Mouse (Mus musculus) midbrain, embryonic 15.5 days (tissue): ENCODE results near the gene Shmt2. TPM values are rescaled to one million over a fixed set of nuclear protein-coding genes. Genes with fewer than 3 reads are reported as not detected.
A peak's percentile ranks its signal among the peaks of the same experiment; 100 is the strongest.

Source experiments
- ATAC-seq: fragments of 200-750 bp; cut with Nextera tagmentation; replicated peaks from 2 replicates; pipeline ENCODE4 v1.8.0; 2017; ENCODE audit warnings: moderate TSS enrichment
- H3K27ac ChIP-seq: fragments of 300-500 bp; sonication (generic); 2 replicates; pipeline ENCODE4 v1.5.1; 2015; ENCODE audit warnings: mild to moderate bottlenecking, inconsistent platforms
- H3K27me3 ChIP-seq: fragments of 300-500 bp; sonication (generic); replicated peaks from 2 replicates; pipeline ENCODE4 v1.6.1; 2015; ENCODE audit warnings: inconsistent platforms
- H3K36me3 ChIP-seq: fragments of 300-500 bp; sonication (generic); replicated peaks from 2 replicates; pipeline ENCODE4 v1.6.1; 2015; ENCODE audit warnings: inconsistent platforms
- H3K4me1 ChIP-seq: fragments of 300-500 bp; sonication (generic); 2 replicates; pipeline ENCODE4 v1.6.1; 2015; ENCODE audit warnings: inconsistent platforms
- H3K4me2 ChIP-seq: fragments of 300-500 bp; sonication (generic); 2 replicates; pipeline ENCODE4 v1.6.1; 2015; ENCODE audit warnings: inconsistent platforms, mild to moderate bottlenecking, moderate library complexity
- H3K4me3 ChIP-seq: fragments of 300-500 bp; sonication (generic); 2 replicates; pipeline ENCODE4 v1.5.1; 2015; ENCODE audit warnings: mild to moderate bottlenecking, inconsistent platforms
- H3K9ac ChIP-seq: fragments of 300-500 bp; sonication (generic); 2 replicates; pipeline ENCODE4 v1.6.1; 2015; ENCODE audit warnings: mild to moderate bottlenecking, inconsistent platforms
- H3K9me3 ChIP-seq: fragments of 300-500 bp; sonication (generic); 2 replicates; pipeline ENCODE4 v1.6.1; 2016; ENCODE audit warnings: inconsistent platforms
- WGBS: fragments of 180-500 bp; shearing (Covaris S2); methylation state at CpG from one replicate; pipeline ENCODE4 v1.1.7; 2015; ENCODE audit warnings: mixed read lengths; 5-methylcytosine and 5-hydroxymethylcytosine counted together
- polyA plus RNA-seq: library from polyadenylated mRNA; unstranded; fragments of >200 nt; fragmentation: Nextera tagmentation; extraction: Ambion mirVana; gene quantifications from 2 replicates; pipeline ENCODE4 v1.2.1, GENCODE M21; 2015

Gene Shmt2
- polyA plus RNA-seq, 1 experiment from 2014 or later, result 49.4 TPM

- Histone ChIP-seq H3K27ac (peak overlapping the region; percentile 75), H3K36me3 (no peaks in the 10 kb centered on the region), H3K4me3 (peak overlapping the region; percentile 31), H3K9ac (peak overlapping the region; percentile 33; the same call in 1 of the 2 replicates), H3K27me3 (peaks cover 52% of the 10 kb centered on the region), H3K4me2 (peak overlapping the region; percentile 84), H3K9me3 (no peaks in the 10 kb centered on the region), H3K4me1 (peaks cover 94% of the 10 kb centered on the region)
- no peak for ATAC-seq
- 4% methylated on average over 20 of the region's 25 CpGs for WGBS
Observed at GRCm38 (mm10) chr10:127530945-127531344, 8.7 kb upstream of the Shmt2 start.

DNA sequence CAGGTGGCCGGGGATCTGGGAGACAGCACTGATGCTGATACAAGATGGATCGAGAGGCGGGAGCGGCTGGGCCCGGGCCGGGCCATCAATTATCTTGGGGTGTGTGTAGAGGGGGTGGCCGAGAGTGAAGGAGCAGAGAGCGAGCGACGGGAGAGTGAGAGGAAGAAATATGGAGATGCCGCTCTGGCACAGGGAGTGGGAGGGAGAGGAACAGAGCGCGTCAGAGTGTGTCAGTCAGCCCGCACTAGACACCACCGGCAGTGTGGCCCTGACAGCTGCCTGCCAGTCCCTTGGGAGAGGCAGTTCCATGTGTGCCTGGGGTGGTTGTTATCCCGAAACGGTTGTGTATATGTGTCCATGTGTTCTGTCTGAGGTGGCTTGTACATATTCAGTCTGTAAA is 5.2 kb upstream of the Shmt2 start:
- ATAC-seq, result peak; percentile 12; the same call in 1 of the 2 replicates
- H3K9ac ChIP-seq, result peak overlapping the region; percentile 14; the same call in 1 of the 2 replicates
- peak overlapping the region; percentile 75 for H3K27ac ChIP-seq
- H3K4me3 ChIP-seq, result peak overlapping the region; percentile 19
- no peaks in the 10 kb centered on the region for H3K36me3 ChIP-seq
- peaks cover 77% of the 10 kb centered on the region for H3K4me1 ChIP-seq
- H3K4me2 ChIP-seq, result peak overlapping the region; percentile 84
- no peaks in the 10 kb centered on the region for H3K9me3 ChIP-seq
- WGBS, result 4% methylated on average over 17 of the region's 17 CpGs
- peaks cover 32% of the 10 kb centered on the region for H3K27me3 ChIP-seq

GRCm38 (mm10) chr10:127526681-127527080 is 4.4 kb upstream of the Shmt2 start:
- peaks cover 74% of the 10 kb centered on the region for H3K4me1 ChIP-seq
- H3K27ac ChIP-seq, result peak overlapping the region; percentile 75
- no peak overlapping the region for H3K9ac ChIP-seq
- H3K9me3 ChIP-seq, result no peaks in the 10 kb centered on the region
- under 1% methylated on average over 26 of the region's 26 CpGs for WGBS
- H3K27me3 ChIP-seq, result peaks cover 29% of the 10 kb centered on the region
- H3K36me3 ChIP-seq, result no peaks in the 10 kb centered on the region
- peak overlapping the region; percentile 84 for H3K4me2 ChIP-seq
- no peak for ATAC-seq
- H3K4me3 ChIP-seq, result peak overlapping the region; percentile 16

DNA sequence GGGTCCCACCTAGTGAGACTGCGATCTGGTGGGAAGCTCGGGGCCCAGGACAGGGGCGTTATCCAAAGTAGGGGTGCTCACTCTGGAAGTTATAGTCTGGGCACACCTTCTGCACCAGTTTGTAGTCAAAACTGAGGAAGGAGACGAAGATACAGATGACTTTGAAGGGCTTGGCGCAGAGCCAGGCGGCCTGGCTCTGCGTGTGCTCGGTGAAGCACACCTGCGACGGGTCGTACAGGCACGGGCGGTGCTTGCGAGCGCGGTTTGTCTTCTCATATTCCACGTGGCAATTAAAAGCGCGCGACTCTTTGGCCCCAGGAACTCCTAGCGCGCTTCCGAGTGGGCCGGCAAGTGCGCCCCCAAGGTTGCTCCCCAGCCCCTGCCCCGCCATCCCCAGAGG is 3.8 kb upstream of the Shmt2 start:
- no peak overlapping the region for H3K9ac ChIP-seq
- peaks cover 75% of the 10 kb centered on the region for H3K4me1 ChIP-seq
- WGBS, result 6% methylated on average over 26 of the region's 26 CpGs
- no peaks in the 10 kb centered on the region for H3K9me3 ChIP-seq
- H3K4me2 ChIP-seq, result peak overlapping the region; percentile 84
- peak overlapping the region; percentile 16; the same call in 1 of the 2 replicates for H3K4me3 ChIP-seq
- no peak for ATAC-seq
- peak overlapping the region; percentile 75; the same call in 1 of the 2 replicates for H3K27ac ChIP-seq
- H3K36me3 ChIP-seq, result no peaks in the 10 kb centered on the region
- peaks cover 29% of the 10 kb centered on the region for H3K27me3 ChIP-seq

GRCm38 (mm10) chr10:127524646-127525255 is 2.5 kb upstream of the Shmt2 start:
- Histone ChIP-seq H3K27ac (peak overlapping the region; percentile 1), H3K9me3 (no peaks in the 10 kb centered on the region), H3K4me1 (peaks cover 71% of the 10 kb centered on the region), H3K9ac (no peak overlapping the region; the same call in 1 of the 2 replicates), H3K36me3 (no peaks in the 10 kb centered on the region), H3K27me3 (peaks cover 24% of the 10 kb centered on the region), H3K4me3 (no peak overlapping the region), H3K4me2 (peak overlapping the region; percentile 16; the same call in 1 of the 2 replicates)
- WGBS, result 3% methylated on average over 23 of the region's 23 CpGs
- no peak for ATAC-seq

DNA sequence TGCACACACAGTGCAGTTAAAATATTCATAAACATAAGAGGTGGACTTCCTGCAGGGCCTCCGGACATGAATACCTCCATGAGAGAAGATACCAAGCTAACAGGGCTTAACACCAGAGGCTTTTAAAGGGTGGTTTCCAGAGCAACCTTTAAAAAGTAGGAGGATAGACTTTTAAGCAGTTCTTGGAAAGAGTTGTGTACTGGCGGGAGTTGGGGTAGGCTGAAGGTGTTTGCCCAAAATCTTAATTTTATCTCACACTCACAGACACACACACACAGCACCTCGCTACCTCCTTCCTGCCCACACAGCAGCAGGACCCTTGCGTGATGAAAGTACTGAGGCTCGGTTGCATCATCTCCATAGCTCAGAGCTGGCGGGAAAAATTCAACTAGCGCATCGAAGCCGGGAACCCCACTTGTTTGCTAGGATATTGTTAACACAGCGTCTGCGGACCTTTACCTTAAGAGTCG is 598 bp downstream of the Shmt2 start:
- peaks cover 6% of the 10 kb centered on the region; the same call in 1 of the 2 replicates for H3K27me3 ChIP-seq
- H3K9ac ChIP-seq, result peak overlapping the region; percentile 46
- no peak overlapping the region for H3K27ac ChIP-seq
- ATAC-seq, result peak; percentile 16
- H3K9me3 ChIP-seq, result no peaks in the 10 kb centered on the region
- H3K36me3 ChIP-seq, result no peaks in the 10 kb centered on the region
- peak overlapping the region; percentile 56 for H3K4me3 ChIP-seq
- H3K4me1 ChIP-seq, result peaks cover 49% of the 10 kb centered on the region
- H3K4me2 ChIP-seq, result peak overlapping the region; percentile 90
- 10% methylated on average over 12 of the region's 12 CpGs for WGBS

GRCm38 (mm10) chr10:127520714-127521357 is 1.4 kb downstream of the Shmt2 start:
- WGBS, result 83% methylated on average over 20 of the region's 20 CpGs
- Histone ChIP-seq H3K4me1 (peaks cover 49% of the 10 kb centered on the region), H3K27ac (no peak overlapping the region), H3K9ac (no peak overlapping the region), H3K4me3 (no peak overlapping the region), H3K27me3 (peaks cover 8% of the 10 kb centered on the region; the same call in 1 of the 2 replicates), H3K36me3 (no peaks in the 10 kb centered on the region), H3K4me2 (peak overlapping the region; percentile 90), H3K9me3 (no peaks in the 10 kb centered on the region)
- no peak for ATAC-seq

- Histone ChIP-seq H3K9me3 (no peaks in the 10 kb centered on the region), H3K4me3 (no peak overlapping the region), H3K9ac (no peak overlapping the region), H3K4me2 (no peak overlapping the region), H3K36me3 (no peaks in the 10 kb centered on the region), H3K27me3 (peaks cover 12% of the 10 kb centered on the region; the same call in 1 of the 2 replicates), H3K4me1 (peaks cover 49% of the 10 kb centered on the region), H3K27ac (no peak overlapping the region)
- WGBS, result 94% methylated on average over 37 of the region's 37 CpGs
- ATAC-seq, result no peak
Observed at GRCm38 (mm10) chr10:127519903-127520713, 2.1 kb downstream of the Shmt2 start.

GRCm38 (mm10) chr10:127519041-127519701 is 3.1 kb downstream of the Shmt2 start:
- Histone ChIP-seq H3K4me1 (peaks cover 48% of the 10 kb centered on the region), H3K4me2 (no peak overlapping the region), H3K36me3 (no peaks in the 10 kb centered on the region), H3K4me3 (no peak overlapping the region), H3K9ac (no peak overlapping the region), H3K27ac (no peak overlapping the region), H3K9me3 (no peaks in the 10 kb centered on the region), H3K27me3 (peaks cover 16% of the 10 kb centered on the region; the same call in 1 of the 2 replicates)
- ATAC-seq, result no peak
- WGBS, result 93% methylated on average over 26 of the region's 26 CpGs

- Histone ChIP-seq H3K36me3 (no peaks in the 10 kb centered on the region), H3K4me1 (peaks cover 61% of the 10 kb centered on the region), H3K9ac (no peak overlapping the region), H3K27ac (no peak overlapping the region), H3K4me3 (no peak overlapping the region), H3K4me2 (no peak overlapping the region), H3K9me3 (no peaks in the 10 kb centered on the region), H3K27me3 (peaks cover 16% of the 10 kb centered on the region; the same call in 1 of the 2 replicates)
- ATAC-seq, result no peak
- WGBS, result 94% methylated on average over 22 of the region's 22 CpGs
Observed at GRCm38 (mm10) chr10:127517941-127518340, 4.3 kb downstream of the Shmt2 start.

DNA sequence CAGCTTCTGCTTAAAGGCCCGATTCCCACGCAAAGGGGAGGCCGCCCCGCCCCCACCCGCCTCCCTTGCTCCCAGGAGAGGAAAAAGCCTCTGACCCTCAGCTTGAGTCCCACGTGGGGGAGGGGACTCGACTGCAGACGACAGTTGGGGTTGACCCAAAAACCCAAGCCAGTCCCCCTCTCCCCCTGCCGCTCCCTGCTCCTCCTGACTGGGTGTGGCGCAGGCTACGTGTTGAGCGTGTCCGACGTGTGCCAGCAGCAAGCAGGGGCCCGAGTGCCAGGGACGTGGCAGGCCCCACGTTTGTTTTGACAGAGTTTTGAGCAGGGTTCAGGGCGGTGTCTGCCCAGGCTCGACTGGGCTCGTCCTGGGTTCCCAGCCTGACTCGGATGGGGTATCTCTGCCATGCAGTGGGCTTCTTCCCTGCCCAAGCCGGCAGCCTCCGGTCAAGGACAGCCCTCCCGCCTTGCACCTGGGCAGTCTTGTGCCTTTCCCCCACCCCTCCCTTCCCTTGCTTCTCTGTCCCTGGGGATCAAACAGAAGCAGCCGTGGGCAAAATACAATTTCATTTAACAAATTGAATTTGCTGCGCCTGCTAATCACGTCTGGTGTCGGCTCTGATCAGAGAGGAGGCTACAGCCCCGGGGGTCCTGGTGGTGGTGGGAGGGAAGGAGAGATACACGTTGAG is 5.5 kb downstream of the Shmt2 start:
- Histone ChIP-seq H3K4me3 (no peak overlapping the region), H3K27ac (no peak overlapping the region), H3K4me1 (peaks cover 69% of the 10 kb centered on the region), H3K27me3 (peaks cover 16% of the 10 kb centered on the region; the same call in 1 of the 2 replicates), H3K9me3 (no peaks in the 10 kb centered on the region), H3K36me3 (no peaks in the 10 kb centered on the region), H3K4me2 (peak overlapping the region; percentile 15; the same call in 1 of the 2 replicates), H3K9ac (peak overlapping the region; percentile 6; the same call in 1 of the 2 replicates)
- 7% methylated on average over 30 of the region's 30 CpGs for WGBS
- ATAC-seq, result no peak
